Mouse (Mus musculus) small intestine, adult 2 months (tissue): ENCODE data around the gene Runx3.

Source experiments
- CTCF ChIP-seq: fragments of 200-500 bp; IDR thresholded peaks from 2 replicates; pipeline ENCODE4 v1.5.1; 2012; ENCODE audit warnings: low read depth, mild to moderate bottlenecking, control low read depth, inconsistent platforms, low read length, moderate library complexity, mixed read lengths; ENCODE audit not compliant: insufficient replicate concordance, insufficient read length; ENCODE audit errors: extremely low read depth
- POLR2A ChIP-seq: fragments of 200-500 bp; IDR thresholded peaks from 2 replicates; pipeline ENCODE4 v1.6.1; 2012; ENCODE audit warnings: low read depth, mild to moderate bottlenecking, control low read depth, inconsistent platforms, low read length, moderate library complexity

DNA sequence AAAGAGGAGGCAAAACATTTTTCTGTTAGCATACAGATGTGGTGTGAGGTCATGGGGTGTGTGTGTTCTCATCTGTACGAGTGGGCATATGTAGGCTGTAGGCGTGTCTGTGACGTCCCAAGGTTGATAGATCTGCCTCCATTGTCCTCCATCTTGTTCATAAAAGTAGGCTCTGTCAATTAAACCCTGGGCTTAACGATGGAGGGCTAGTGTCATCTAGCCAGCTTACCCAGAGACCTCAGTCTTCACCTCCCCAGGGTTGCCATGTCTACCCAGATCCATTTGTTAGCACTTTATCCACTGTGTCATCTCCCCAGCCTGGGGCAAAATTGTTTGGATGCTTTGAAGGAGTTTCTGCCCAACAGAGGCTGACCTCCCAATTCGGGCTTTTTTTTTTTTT is 84.2 kb downstream of the Runx3 start:
- no peak for TF ChIP-seq CTCF
- no peak for TF ChIP-seq POLR2A
